ENCODE assay signal across 8 mouse cellular contexts in the genomic region with DNA sequence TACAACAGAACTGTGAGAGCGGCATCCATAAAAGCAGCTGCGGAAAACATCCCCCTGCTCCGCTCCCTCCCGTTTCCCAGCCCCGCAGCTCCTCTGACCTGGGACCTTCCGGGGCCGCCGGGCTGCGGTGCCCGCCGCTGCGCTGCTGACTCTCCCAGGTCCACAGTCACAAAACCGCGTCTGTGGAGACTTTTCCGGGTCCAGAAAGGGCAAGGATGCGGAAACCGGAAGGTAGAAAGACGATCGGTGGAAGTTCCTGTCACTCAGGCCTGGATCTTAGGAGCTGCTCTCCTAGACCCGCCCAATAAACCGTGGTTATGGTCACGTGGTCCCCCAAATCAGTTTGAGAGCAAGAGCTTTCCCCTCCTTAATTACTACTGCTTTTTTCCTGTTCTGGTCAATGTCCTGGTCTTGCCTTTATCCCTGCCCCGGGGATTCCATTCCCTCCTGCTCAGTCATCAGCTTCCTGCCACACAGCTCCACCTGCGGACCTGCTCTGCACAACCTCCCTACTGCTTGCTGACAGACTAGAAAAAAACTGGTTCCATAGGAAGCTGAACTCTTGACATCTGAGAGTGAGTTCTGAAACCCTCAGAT. TPM values are rescaled to one million over a fixed set of nuclear protein-coding genes. Genes with fewer than 3 reads are reported as not detected.
A peak's percentile ranks its signal among the peaks of the same experiment; 100 is the strongest.
DNase-seq lines count a peak whose midpoint lies in the region; ATAC-seq and TF ChIP-seq lines count a peak whose summit lies in the region.
"Not testable (repeated sequence)": the region's sequence is repeated elsewhere in the genome, so short reads cannot be mapped to it uniquely, and the experiment has no call there.

A gene (minus strand): TSS at position 471 of the 597 bp plus-strand sequence.

- TF ChIP-seq CTCF in cortical plate, adult 2 months (IDR thresholded peaks at IDR 0.05; ENCODE audit: extremely low read depth, insufficient read depth, low read length), result not testable (repeated sequence)

- not testable (repeated sequence) for H3K27ac ChIP-seq in cortical plate, adult 2 months (ENCODE audit: insufficient read depth, low read length)

- H3K4me3 ChIP-seq in cortical plate, adult 2 months (ENCODE audit: insufficient read depth, low read length), result peak within 1 kb of the TSS; percentile 60

- peak; percentile 98 for ATAC-seq in activated CD4-positive, CD25-positive, alpha-beta regulatory T cell, adult 4 months
- peak; percentile 99 for ATAC-seq in megakaryocyte, adult 5-6 weeks (ENCODE audit: poor library complexity, severe bottlenecking)

- not testable (repeated sequence) for TF ChIP-seq POLR2A in cortical plate, adult 2 months (IDR thresholded peaks at IDR 0.05; ENCODE audit: extremely low read depth, insufficient read depth, low read length)

- peak; percentile 6 to 24 for DNase-seq in gastrocnemius, adult 8-10 months (ENCODE audit: low spot score in 2 of 2)
- DNase-seq in induced T-regulatory cell, adult 2 months (ENCODE audit: low read depth), result peak; percentile 83
- DNase-seq in left cerebral cortex, adult 8-10 months (ENCODE audit: low spot score in 2 of 2), result peak; percentile 42 to 58
- peak; percentile 76 for DNase-seq in right cerebral cortex, adult 18-20 months
- peak; percentile 51 for DNase-seq in urinary bladder, postnatal 25 days (ENCODE audit: low spot score)

- not testable (repeated sequence) for H3K4me1 ChIP-seq in cortical plate, adult 2 months (ENCODE audit: control insufficient read depth, insufficient read depth, low read length)

RNA-seq across cellular contexts. Expression of the gene that starts here (rescaled TPM):
- 10 to 100 TPM; 15.1 to 15.3 TPM for polyA plus RNA-seq in activated CD4-positive, CD25-positive, alpha-beta regulatory T cell, adult 4 months (2017; shearing (Covaris generic))
- 3.5 and 5.1 TPM in 2 replicates for polyA plus RNA-seq in cortical plate, adult 2 months (2012; rRNA removed)
- total RNA-seq in gastrocnemius, adult 8-10 months (2022), result 1 to 10 TPM in 1 of 4 experiments, under 1 TPM in 3; 0.45 to 1.1 (median 0.78) TPM
- 1 to 10 TPM; 4.0 to 5.0 (median 4.6) TPM for total RNA-seq in left cerebral cortex, adult 8-10 months (2022)
- 15.0 and 15.5 TPM in 2 replicates for total RNA-seq in megakaryocyte, adult 5-6 weeks (2015)
- 12.1 and 13.5 TPM in 2 replicates for total RNA-seq in megakaryocyte, adult 5-6 weeks (2017)

Comparison
In these comparisons a context has a peak if more than half of its experiments do, and no peak if none do; other contexts are left out.
1. DNase-seq: peak in every context shown above with its lines; median percentile 83 in induced T-regulatory cell, adult 2 months; 76 in right cerebral cortex, adult 18-20 months; 51 in urinary bladder, postnatal 25 days; 50 in left cerebral cortex, adult 8-10 months; 15 in gastrocnemius, adult 8-10 months.